Mouse (Mus musculus) MEL (cell line): ENCODE data around the gene Traip. TPM values are rescaled to one million over a fixed set of nuclear protein-coding genes. Genes with fewer than 3 reads are reported as not detected.
A peak's percentile ranks its signal among the peaks of the same experiment; 100 is the strongest.

ENCODE experiments used
- DNase-seq: peaks from one replicate; pipeline ENCODE4 v3.0.0; 2011; ENCODE audit warnings: low read depth, low spot score
- H3K27ac ChIP-seq: 2 replicates; pipeline ENCODE4 v1.5.1; 2012; ENCODE audit warnings: low read depth, mild to moderate bottlenecking, control low read depth, low read length, moderate library complexity; ENCODE audit not compliant: control insufficient read depth
- H3K27me3 ChIP-seq, 2 experiments: fragments of 150-350 bp in 1 of 2; sonication (generic) in 1 of 2; 2 replicates each; pipeline ENCODE4 v1.6.1; 2012; ENCODE audit warnings: low read length in 2 of 2, mild to moderate bottlenecking in 2 of 2, improper control_type of control experiment in 1 of 2, moderate library complexity in 1 of 2; ENCODE audit not compliant: insufficient read depth in 2 of 2, control insufficient read depth in 1 of 2
- H3K36me3 ChIP-seq, 2 experiments: 2 replicates each; pipeline ENCODE4 v1.6.1; 2012 to 2014; ENCODE audit warnings: low read length in 2 of 2, improper control_type of control experiment in 1 of 2, inconsistent platforms in 1 of 2, mild to moderate bottlenecking in 1 of 2; ENCODE audit not compliant: insufficient read depth in 2 of 2, control insufficient read depth in 1 of 2
- H3K4me1 ChIP-seq, 2 experiments: fragments of 150-350 bp in 1 of 2; sonication (generic) in 1 of 2; 2 replicates each; pipeline ENCODE4 v1.6.1; 2012; ENCODE audit warnings: low read length in 2 of 2, improper control_type of control experiment in 1 of 2, mild to moderate bottlenecking in 1 of 2; ENCODE audit not compliant: insufficient read depth in 2 of 2, control insufficient read depth in 1 of 2
- H3K4me3 ChIP-seq, 2 experiments: fragments of 150-350 bp in 1 of 2; sonication (generic) in 1 of 2; 2 replicates each; pipeline ENCODE4 v1.5.1; 2012; ENCODE audit warnings: low read depth in 2 of 2, low read length in 2 of 2, mild to moderate bottlenecking in 2 of 2, moderate library complexity in 2 of 2, control low read depth in 1 of 2, improper control_type of control experiment in 1 of 2; ENCODE audit not compliant: control insufficient read depth in 1 of 2, insufficient read depth in 1 of 2
- H3K79me2 ChIP-seq: 2 replicates; pipeline ENCODE4 v1.6.1; 2012; ENCODE audit warnings: mild to moderate bottlenecking, low read length, moderate library complexity; ENCODE audit not compliant: control insufficient read depth, poor library complexity, insufficient read depth
- H3K9ac ChIP-seq: 2 replicates; pipeline ENCODE4 v1.6.1; 2012; ENCODE audit warnings: low read depth, mild to moderate bottlenecking, control low read depth, low read length, moderate library complexity; ENCODE audit not compliant: control insufficient read depth, poor library complexity, severe bottlenecking
- H3K9me3 ChIP-seq: fragments of 150-350 bp; sonication (generic); replicated peaks from 2 replicates; pipeline ENCODE4 v1.6.1; 2012; ENCODE audit warnings: mild to moderate bottlenecking, low read length, improper control_type of control experiment, moderate library complexity; ENCODE audit not compliant: insufficient read depth
- BHLHE40 ChIP-seq: IDR thresholded peaks from 2 replicates; pipeline ENCODE4 v1.6.1; 2012; ENCODE audit warnings: low read depth, mild to moderate bottlenecking, inconsistent platforms, low read length, improper control_type of control experiment, borderline replicate concordance
- CTCF ChIP-seq, 3 experiments: IDR thresholded peaks in 2 of 3; conservative IDR thresholded peaks in 1 of 3; 2 replicates each; pipeline ENCODE4 v1.5.1; 2011 to 2012; ENCODE audit warnings: low read length in 3 of 3, low read depth in 2 of 3, mild to moderate bottlenecking in 2 of 3, improper control_type of control experiment in 1 of 3, inconsistent platforms in 1 of 3, mixed read lengths in 1 of 3, moderate library complexity in 1 of 3; ENCODE audit not compliant: control insufficient read depth in 1 of 3, insufficient read depth in 1 of 3, poor library complexity in 1 of 3, severe bottlenecking in 1 of 3
- E2F4 ChIP-seq: IDR thresholded peaks from 2 replicates; pipeline ENCODE4 v1.6.1; 2011; ENCODE audit warnings: low read depth, low read length, improper control_type of control experiment, borderline replicate concordance
- ELF1 ChIP-seq: IDR thresholded peaks from 2 replicates; pipeline ENCODE4 v1.6.1; 2014; ENCODE audit warnings: low read depth, mild to moderate bottlenecking, inconsistent platforms, low read length, improper control_type of control experiment, moderate library complexity
- EP300 ChIP-seq, 2 experiments: IDR thresholded peaks; 2 replicates each; pipeline ENCODE4 v1.6.1; 2011; ENCODE audit warnings: improper control_type of control experiment in 2 of 2, low read length in 2 of 2, low read depth in 1 of 2, mild to moderate bottlenecking in 1 of 2
- ETS1 ChIP-seq: IDR thresholded peaks from 2 replicates; pipeline ENCODE4 v1.6.1; 2012; ENCODE audit warnings: low read depth, mild to moderate bottlenecking, inconsistent platforms, low read length, improper control_type of control experiment, moderate library complexity
- GABPA ChIP-seq: IDR thresholded peaks from 2 replicates; pipeline ENCODE4 v1.6.1; 2012; ENCODE audit warnings: low read depth, mild to moderate bottlenecking, inconsistent platforms, low read length, improper control_type of control experiment, moderate library complexity
- HCFC1 ChIP-seq: IDR thresholded peaks from 2 replicates; pipeline ENCODE4 v1.6.1; 2012; ENCODE audit warnings: low read depth, mild to moderate bottlenecking, inconsistent platforms, low read length, improper control_type of control experiment, moderate library complexity
- JUND ChIP-seq: IDR thresholded peaks from 2 replicates; pipeline ENCODE4 v1.6.1; 2011; ENCODE audit warnings: low read depth, mild to moderate bottlenecking, improper control_type of control experiment, low read length
- MAX ChIP-seq: IDR thresholded peaks from 2 replicates; pipeline ENCODE4 v1.6.1; 2011; ENCODE audit warnings: low read length, improper control_type of control experiment
- MEF2A ChIP-seq: IDR thresholded peaks from 2 replicates; pipeline ENCODE4 v1.6.1; 2014; ENCODE audit warnings: low read depth, mild to moderate bottlenecking, inconsistent platforms, low read length, improper control_type of control experiment; ENCODE audit not compliant: poor library complexity, insufficient replicate concordance, severe bottlenecking; ENCODE audit errors: extremely low read depth
- MYB ChIP-seq: IDR thresholded peaks from 2 replicates; pipeline ENCODE4 v1.6.1; 2011; ENCODE audit warnings: mild to moderate bottlenecking, low read depth, low read length, improper control_type of control experiment
- MYC ChIP-seq: IDR thresholded peaks from 2 replicates; pipeline ENCODE4 v1.6.1; 2011; ENCODE audit warnings: low read depth, mild to moderate bottlenecking, low read length, improper control_type of control experiment, moderate library complexity
- POLR2A ChIP-seq, 2 experiments: IDR thresholded peaks; 2 replicates each; pipeline ENCODE4 v1.6.1; 2011 to 2012; ENCODE audit warnings: low read length in 2 of 2, mild to moderate bottlenecking in 2 of 2, control low read depth in 1 of 2, improper control_type of control experiment in 1 of 2, low read depth in 1 of 2, moderate library complexity in 1 of 2; ENCODE audit not compliant: control insufficient read depth in 1 of 2, insufficient read depth in 1 of 2, poor library complexity in 1 of 2
- POLR2AphosphoS2 ChIP-seq: IDR thresholded peaks from 2 replicates; pipeline ENCODE4 v1.6.1; 2011; ENCODE audit warnings: low read length, improper control_type of control experiment
- POLR2AphosphoS5 ChIP-seq: IDR thresholded peaks from 2 replicates; pipeline ENCODE4 v1.6.1; 2012; ENCODE audit warnings: low read depth, borderline replicate concordance, mild to moderate bottlenecking, inconsistent platforms, low read length, moderate library complexity, mixed read lengths
- RAD21 ChIP-seq: IDR thresholded peaks from 2 replicates; pipeline ENCODE4 v1.6.1; 2011; ENCODE audit warnings: mild to moderate bottlenecking, low read depth, low read length, improper control_type of control experiment
- SIN3A ChIP-seq: IDR thresholded peaks from 2 replicates; pipeline ENCODE4 v1.6.1; 2012; ENCODE audit warnings: low read length, improper control_type of control experiment, inconsistent platforms
- SMC3 ChIP-seq: IDR thresholded peaks from 2 replicates; pipeline ENCODE4 v1.6.1; 2011; ENCODE audit warnings: low read depth, low read length, improper control_type of control experiment
- TAL1 ChIP-seq: IDR thresholded peaks from 2 replicates; pipeline ENCODE4 v1.6.1; 2012; ENCODE audit warnings: mild to moderate bottlenecking, inconsistent platforms, low read length, moderate library complexity, mixed read lengths
- TBP ChIP-seq: IDR thresholded peaks from 2 replicates; pipeline ENCODE4 v1.8.0; 2011; ENCODE audit warnings: low read depth, low read length, improper control_type of control experiment
- TCF12 ChIP-seq: IDR thresholded peaks from 2 replicates; pipeline ENCODE4 v1.6.1; 2014; ENCODE audit warnings: low read depth, mild to moderate bottlenecking, inconsistent platforms, low read length, improper control_type of control experiment, moderate library complexity
- UBTF ChIP-seq: IDR thresholded peaks from 2 replicates; pipeline ENCODE4 v1.6.1; 2012; ENCODE audit warnings: low read depth, mild to moderate bottlenecking, inconsistent platforms, low read length, improper control_type of control experiment, moderate library complexity, borderline replicate concordance; ENCODE audit not compliant: insufficient read depth
- USF1 ChIP-seq: IDR thresholded peaks from 2 replicates; pipeline ENCODE4 v1.6.1; 2014; ENCODE audit warnings: low read depth, mild to moderate bottlenecking, inconsistent platforms, low read length, improper control_type of control experiment, moderate library complexity
- USF2 ChIP-seq, 2 experiments: IDR thresholded peaks; 2 replicates each; pipeline ENCODE4 v1.6.1; 2011 to 2012; ENCODE audit warnings: improper control_type of control experiment in 2 of 2, low read length in 2 of 2, borderline replicate concordance in 1 of 2, inconsistent platforms in 1 of 2, low read depth in 1 of 2, mild to moderate bottlenecking in 1 of 2; ENCODE audit not compliant: insufficient read depth in 1 of 2
- ZKSCAN1 ChIP-seq: IDR thresholded peaks from 2 replicates; pipeline ENCODE4 v1.6.1; 2012; ENCODE audit warnings: low read depth, mild to moderate bottlenecking, inconsistent platforms, low read length, improper control_type of control experiment, moderate library complexity
- ZMIZ1 ChIP-seq: IDR thresholded peaks from 2 replicates; pipeline ENCODE4 v1.6.1; 2012; ENCODE audit warnings: low read depth, mild to moderate bottlenecking, inconsistent platforms, low read length, improper control_type of control experiment, moderate library complexity
- polyA plus RNA-seq, 2 experiments: library from polyadenylated mRNA; stranded (reverse) in 1 of 2; unstranded in 1 of 2; fragments of >175 nt in 1 of 2; fragments of >200 nt in 1 of 2; gene quantifications; 2 replicates each; pipeline versions ENCODE4 v1.2.1 to v1.2.4; 2012; ENCODE audit warnings: low replicate concordance in 2 of 2, low read depth in 1 of 2; ENCODE audit not compliant: insufficient read length in 2 of 2, insufficient read depth in 1 of 2, missing spikeins in 1 of 2
- total RNA-seq: library from RNA; depleted of rRNA; stranded (reverse); fragments of 300-350 nt; gene quantifications from 2 replicates; pipeline ENCODE4 v1.2.3, GENCODE M21; 2012

The Traip gene
- total and polyA plus RNA-seq, 3 experiments = 43.6 to 65.2 TPM; not detected in 1

- H3K9ac ChIP-seq = peak overlapping the region; percentile 51
- peak overlapping the region; percentile 94 for H3K27ac ChIP-seq
- no peak for TF ChIP-seq USF2 (IDR thresholded peaks at IDR 0.05; ENCODE audit: borderline replicate concordance in 1 of 2, insufficient read depth in 1 of 2, low read depth in 1 of 2, low read length in 2 of 2)
- no peak for TF ChIP-seq CTCF (IDR thresholded peaks at IDR 0.05 in 2 of 3, conservative IDR thresholded peaks at IDR 0.05 in 1 of 3; ENCODE audit: control insufficient read depth in 1 of 3, insufficient read depth in 1 of 3, low read depth in 2 of 3, low read length in 3 of 3, poor library complexity in 1 of 3, severe bottlenecking in 1 of 3)
- peak; percentile 61; the same call in 1 of the 2 replicates for TF ChIP-seq TAL1
- peak; percentile 59; the same call in 1 of the 2 replicates for TF ChIP-seq POLR2AphosphoS5
- no peak for TF ChIP-seq ZKSCAN1
- no peak for TF ChIP-seq BHLHE40
- 0 out of 2 replicates have a peak, but pooled peaks have one; percentile 2 for TF ChIP-seq ETS1
- DNase-seq = peak; percentile 41
- no peaks in the 10 kb centered on the region for H3K9me3 ChIP-seq
- peaks cover 33 to 61% of the 10 kb centered on the region in 2 experiments for H3K4me1 ChIP-seq
- peaks cover 41% of the 10 kb centered on the region for H3K79me2 ChIP-seq
- H3K4me3 ChIP-seq = peak overlapping the region; percentile 12 to 14; a peak in 3 of 4 replicates
- no peaks in the 10 kb centered on the region for H3K27me3 ChIP-seq
- H3K36me3 ChIP-seq = peaks cover 4 to 46% of the 10 kb centered on the region in 2 experiments
Observed at GRCm38 (mm10) chr9:107981684-107982605, 32.0 kb downstream of the Traip start.

- peak within 1 kb of the TSS; percentile 72 to 91 for H3K4me3 ChIP-seq
- DNase-seq = peak; percentile 97
- no peaks in the 10 kb centered on the region for H3K27me3 ChIP-seq
- peaks cover 34% of the 10 kb centered on the region for H3K79me2 ChIP-seq
- peaks cover 4 to 46% of the 10 kb centered on the region in 2 experiments for H3K36me3 ChIP-seq
- H3K9ac ChIP-seq = peak within 1 kb of the TSS; percentile 88
- H3K27ac ChIP-seq = peak within 1 kb of the TSS; percentile 94
- H3K9me3 ChIP-seq = no peaks in the 10 kb centered on the region
- H3K4me1 ChIP-seq = peaks cover 33 to 53% of the 10 kb centered on the region in 2 experiments
- peak; percentile 98 to 100 for TF ChIP-seq EP300 (IDR thresholded peaks at IDR 0.05; ENCODE audit: low read depth in 1 of 2, low read length in 2 of 2)
- peak; percentile 88 for TF ChIP-seq MYC
- TF ChIP-seq GABPA = no peak
- TF ChIP-seq HCFC1 = peak; percentile 70
- TF ChIP-seq TBP = peak; percentile 70
- TF ChIP-seq JUND = peak; percentile 65; the same call in 1 of the 2 replicates
- TF ChIP-seq TCF12 = peak; percentile 100
- TF ChIP-seq SIN3A = peak; percentile 94
- peak; percentile 66; the same call in 1 of the 2 replicates for TF ChIP-seq MYB
- TF ChIP-seq MAX = peak; percentile 80
- TF ChIP-seq POLR2A (IDR thresholded peaks at IDR 0.05; ENCODE audit: control insufficient read depth in 1 of 2, insufficient read depth in 1 of 2, low read depth in 1 of 2, low read length in 2 of 2, poor library complexity in 1 of 2) = peak in 1 of 2 experiments; percentile 61; a peak in 1 of 4 replicates
- TF ChIP-seq SMC3 = no peak
- no peak for TF ChIP-seq UBTF
- peak; percentile 69; the same call in 1 of the 2 replicates for TF ChIP-seq E2F4
- no peak for TF ChIP-seq POLR2AphosphoS5
- peak; percentile 91 for TF ChIP-seq ZMIZ1
- TF ChIP-seq USF1 = no peak
- TF ChIP-seq POLR2AphosphoS2 = peak; percentile 37; the same call in 1 of the 2 replicates
- peak; percentile 73 for TF ChIP-seq ELF1
- TF ChIP-seq RAD21 = no peak
- TF ChIP-seq MEF2A = peak; percentile 62; the same call in 1 of the 2 replicates
Observed at GRCm38 (mm10) chr9:107982681-107983346, 32.9 kb downstream of the Traip start, which contains the start of gene Gm20661. Gene Gm20661 (plus strand): TSS chr9:107983058.
